Mouse (Mus musculus) lung, postnatal 0 days (tissue): ENCODE measurements around the gene Atf7ip. TPM values are rescaled to one million over a fixed set of nuclear protein-coding genes. Genes with fewer than 3 reads are reported as not detected.

Experiments
- ATAC-seq: fragments of 200-750 bp; cut with Nextera tagmentation; 2 replicates; pipeline ENCODE4 v1.8.0; 2017; ENCODE audit warnings: moderate library complexity
- DNase-seq: peaks from one replicate; pipeline ENCODE4 v3.0.0-alpha.2; 2016; ENCODE audit warnings: low spot score
- H3K27ac ChIP-seq: fragments of 300-500 bp; sonication (generic); 2 replicates; pipeline ENCODE4 v1.5.1; 2014; ENCODE audit warnings: antibody characterized with exemption, mild to moderate bottlenecking, low read length, mixed read lengths
- H3K27me3 ChIP-seq: fragments of 300-500 bp; sonication (generic); replicated peaks from 2 replicates; pipeline ENCODE4 v1.6.1; 2014; ENCODE audit warnings: low read length, mixed read lengths; ENCODE audit not compliant: insufficient read depth
- H3K36me3 ChIP-seq: fragments of 300-500 bp; sonication (generic); 2 replicates; pipeline ENCODE4 v1.6.1; 2014; ENCODE audit warnings: low read length, mixed read lengths; ENCODE audit not compliant: insufficient read depth
- H3K4me1 ChIP-seq: fragments of 300-500 bp; sonication (generic); 2 replicates; pipeline ENCODE4 v1.6.1; 2014; ENCODE audit warnings: antibody characterized with exemption, low read depth, low read length, mixed read lengths; ENCODE audit not compliant: insufficient read depth
- H3K4me2 ChIP-seq: fragments of 300-500 bp; sonication (generic); replicated peaks from 2 replicates; pipeline ENCODE4 v1.6.1; 2014; ENCODE audit warnings: low read depth, mild to moderate bottlenecking, low read length, moderate library complexity, mixed read lengths
- H3K4me3 ChIP-seq: fragments of 300-500 bp; sonication (generic); 2 replicates; pipeline ENCODE4 v1.5.1; 2014; ENCODE audit warnings: low read depth, low read length
- H3K9ac ChIP-seq: fragments of 300-500 bp; sonication (generic); replicated peaks from 2 replicates; pipeline ENCODE4 v1.6.1; 2014; ENCODE audit warnings: low read depth, mild to moderate bottlenecking
- H3K9me3 ChIP-seq: fragments of 300-500 bp; sonication (generic); 2 replicates; pipeline ENCODE4 v1.6.1; 2016; ENCODE audit warnings: low read length, mixed read lengths
- CTCF ChIP-seq: IDR thresholded peaks from 2 replicates; pipeline ENCODE4 v1.5.1; 2016; ENCODE audit warnings: antibody characterized with exemption, mild to moderate bottlenecking
- EP300 ChIP-seq: IDR thresholded peaks from 2 replicates; pipeline ENCODE4 v1.6.1; 2016; ENCODE audit warnings: antibody characterized with exemption, mild to moderate bottlenecking, control low read depth
- WGBS: fragments of 180-500 bp; shearing (Covaris S2); extraction: QIAGEN DNeasy Blood & Tissue Kit; methylation state at CpG from one replicate; pipeline ENCODE4 v1.1.7; 2014; 5-methylcytosine and 5-hydroxymethylcytosine counted together
- polyA plus RNA-seq: library from polyadenylated mRNA; unstranded; fragments of >200 nt; fragmentation: Nextera tagmentation; extraction: Ambion mirVana; gene quantifications from 2 replicates; pipeline ENCODE4 v1.2.1, GENCODE M21; 2015

Gene Atf7ip
- polyA plus RNA-seq, 1 experiment from 2014 or later = 13.9 TPM

GRCm38 (mm10) chr6:136465959-136466381 lies 40.0 kb upstream of the Atf7ip start:
- DNase-seq (peak; percentile 89), ATAC-seq (no peak)
- Histone ChIP-seq H3K4me1 (peaks cover 8% of the 10 kb centered on the region; the same call in 1 of the 2 replicates), H3K9me3 (no peaks in the 10 kb centered on the region), H3K4me2 (no peak overlapping the region), H3K9ac (no peak overlapping the region), H3K27ac (peak overlapping the region; percentile 93; the same call in 1 of the 2 replicates), H3K4me3 (no peak overlapping the region), H3K36me3 (no peaks in the 10 kb centered on the region), H3K27me3 (no peaks in the 10 kb centered on the region)
- TF ChIP-seq EP300 (peak; percentile 21; the same call in 1 of the 2 replicates), CTCF (peak; percentile 82)
- WGBS = 17% methylated on average over 8 of the region's 8 CpGs

DNA sequence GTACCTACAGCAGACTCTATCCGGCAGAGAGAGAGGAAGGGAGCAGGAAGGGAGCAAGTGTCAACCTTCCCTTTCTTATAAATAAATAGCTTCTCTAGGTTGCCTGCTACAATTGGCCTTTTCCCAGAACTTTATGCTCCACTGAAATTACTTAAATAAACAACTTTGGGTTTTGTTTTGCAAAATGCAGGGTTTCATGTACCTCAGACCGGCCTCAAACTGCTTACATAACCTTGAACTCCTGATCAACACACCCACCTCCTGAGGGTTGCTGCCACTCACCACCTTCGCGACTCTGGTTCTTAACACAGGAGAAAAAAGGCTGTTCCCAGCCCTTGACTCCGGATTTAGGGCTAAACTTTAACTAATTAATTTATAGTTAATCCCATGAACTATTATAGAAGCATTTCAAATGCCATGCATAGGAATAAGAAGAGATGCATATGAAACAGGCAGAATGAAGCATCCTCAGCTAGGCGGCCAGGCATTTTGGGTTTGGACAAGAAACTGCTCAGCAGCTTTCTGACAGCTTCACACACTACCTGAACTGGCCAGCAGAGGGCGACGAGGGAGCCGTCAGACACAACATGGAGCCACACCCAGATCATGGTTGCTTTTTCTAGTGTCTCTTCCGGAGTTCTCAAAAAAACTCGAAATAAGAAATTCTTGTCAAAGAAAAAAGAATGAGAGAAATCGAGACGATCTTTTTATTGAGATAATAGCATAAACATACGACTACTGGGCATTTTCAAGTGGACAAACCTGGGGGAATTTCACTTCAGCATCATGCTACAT lies 38.8 kb upstream of the Atf7ip start:
- ATAC-seq = no peak
- H3K4me1 ChIP-seq = peaks cover 15% of the 10 kb centered on the region; the same call in 1 of the 2 replicates
- WGBS = 38% methylated on average over 14 of the region's 14 CpGs
- no peaks in the 10 kb centered on the region for H3K36me3 ChIP-seq
- DNase-seq = peak; percentile 93
- H3K4me3 ChIP-seq = no peak overlapping the region
- H3K27ac ChIP-seq = peak overlapping the region; percentile 93
- no peak overlapping the region for H3K9ac ChIP-seq
- no peaks in the 10 kb centered on the region for H3K27me3 ChIP-seq
- no peaks in the 10 kb centered on the region for H3K9me3 ChIP-seq
- peak; percentile 95 for TF ChIP-seq CTCF
- 0 out of 2 replicates have a peak, but pooled peaks have one; percentile 54 for TF ChIP-seq EP300
- H3K4me2 ChIP-seq = no peak overlapping the region

DNA sequence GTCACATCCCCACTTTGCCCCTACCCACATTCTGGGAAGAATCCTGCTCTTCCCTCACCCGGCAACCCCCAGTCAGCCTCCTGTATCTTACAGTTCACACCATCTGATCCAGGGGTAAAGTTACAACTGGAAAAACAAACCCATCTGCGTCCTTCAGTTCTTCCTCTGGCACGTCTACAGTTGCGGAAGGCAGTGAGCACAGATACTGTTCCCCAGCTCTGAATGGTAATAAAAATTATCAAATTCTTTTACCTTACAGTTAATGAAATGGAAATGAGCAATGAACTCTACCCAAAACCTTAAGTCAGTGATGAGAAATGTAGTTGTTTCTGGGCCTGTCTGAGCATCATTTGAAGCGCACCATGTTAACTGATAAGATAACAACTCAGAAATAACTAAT lies 38.1 kb upstream of the Atf7ip start:
- Histone ChIP-seq H3K9me3 (no peaks in the 10 kb centered on the region), H3K36me3 (no peaks in the 10 kb centered on the region), H3K27me3 (no peaks in the 10 kb centered on the region), H3K9ac (no peak overlapping the region), H3K4me1 (peaks cover 15% of the 10 kb centered on the region; the same call in 1 of the 2 replicates), H3K27ac (peak overlapping the region; percentile 93), H3K4me3 (no peak overlapping the region), H3K4me2 (no peak overlapping the region)
- no peak for ATAC-seq
- peak; percentile 15 for DNase-seq
- WGBS = 40% methylated on average over 5 of the region's 5 CpGs
- no peak for TF ChIP-seq EP300
- no peak for TF ChIP-seq CTCF

GRCm38 (mm10) chr6:136468401-136468912 lies 37.5 kb upstream of the Atf7ip start:
- ATAC-seq = peak; percentile 77
- peak; percentile 99 for DNase-seq
- Histone ChIP-seq H3K36me3 (no peaks in the 10 kb centered on the region), H3K4me1 (peaks cover 15% of the 10 kb centered on the region; the same call in 1 of the 2 replicates), H3K9me3 (no peaks in the 10 kb centered on the region), H3K27ac (peak overlapping the region; percentile 93), H3K4me2 (no peak overlapping the region), H3K4me3 (no peak overlapping the region), H3K9ac (no peak overlapping the region), H3K27me3 (no peaks in the 10 kb centered on the region)
- 2% methylated on average over 12 of the region's 12 CpGs for WGBS
- TF ChIP-seq EP300 = peak; percentile 95
- no peak for TF ChIP-seq CTCF

- Histone ChIP-seq H3K4me1 (peaks cover 15% of the 10 kb centered on the region; the same call in 1 of the 2 replicates), H3K4me2 (no peak overlapping the region), H3K36me3 (no peaks in the 10 kb centered on the region), H3K27ac (peak overlapping the region; percentile 93), H3K4me3 (no peak overlapping the region), H3K9ac (no peak overlapping the region), H3K27me3 (no peaks in the 10 kb centered on the region), H3K9me3 (no peaks in the 10 kb centered on the region)
- DNase-seq (peak; percentile 58), ATAC-seq (peak; percentile 11)
- TF ChIP-seq EP300 = no peak
- no peak for TF ChIP-seq CTCF
- 14% methylated on average over 12 of the region's 12 CpGs for WGBS
Measured at GRCm38 (mm10) chr6:136468974-136469792, 36.8 kb upstream of the Atf7ip start.

GRCm38 (mm10) chr6:136469807-136470206 lies 36.2 kb upstream of the Atf7ip start:
- Histone ChIP-seq H3K4me3 (no peak overlapping the region), H3K27ac (peak overlapping the region; percentile 93), H3K9me3 (no peaks in the 10 kb centered on the region), H3K4me1 (peaks cover 15% of the 10 kb centered on the region; the same call in 1 of the 2 replicates), H3K9ac (no peak overlapping the region), H3K36me3 (no peaks in the 10 kb centered on the region), H3K27me3 (no peaks in the 10 kb centered on the region), H3K4me2 (no peak overlapping the region)
- 75% methylated on average over 9 of the region's 9 CpGs for WGBS
- no peak for TF ChIP-seq EP300
- no peak for TF ChIP-seq CTCF
- no peak for DNase-seq
- no peak for ATAC-seq
